Mouse (Mus musculus) adrenal gland, postnatal 14 days (tissue): ENCODE results near the gene Jkamp. TPM values are rescaled to one million over a fixed set of nuclear protein-coding genes. Genes with fewer than 3 reads are reported as not detected.
"Not testable (repeated sequence)": the region's sequence is repeated elsewhere in the genome, so short reads cannot be mapped to it uniquely, and the experiment has no call there.

Experiments used
- DNase-seq: peaks from one replicate; pipeline ENCODE4 v3.0.0; 2021; ENCODE audit warnings: mixed read lengths
- long read RNA-seq, 2 experiments: library from polyadenylated mRNA; stranded (forward); transcript quantifications; one replicate each; pipeline ENCODE4 v2.0.0; 2021
- total RNA-seq: library from RNA; stranded (reverse); gene quantifications from 2 replicates; pipeline ENCODE4 v1.2.3, GENCODE M21; 2021

The Jkamp gene
- 38.3 and 41.0 TPM in 2 replicates for total RNA-seq
- long read RNA-seq, experiment 1, transcript Jkamp-201 (7 exons, 1,292 nt), result major isoform, 76 of 116 reads
- long read RNA-seq, experiment 1, transcript Jkamp-202 (7 exons, 1,874 nt), result minor isoform, 25 of 116 reads
- long read RNA-seq, experiment 1, partial matches to known transcripts, result 1 of 116 reads
- long read RNA-seq, experiment 1, other reads (novel, unspliced or antisense), result 14 of 116 reads
- long read RNA-seq, experiment 2, transcript Jkamp-201 (7 exons, 1,292 nt), result major isoform, 49 of 80 reads
- long read RNA-seq, experiment 2, transcript Jkamp-202 (7 exons, 1,874 nt), result minor isoform, 18 of 80 reads
- long read RNA-seq, experiment 2, partial matches to known transcripts, result 1 of 80 reads
- long read RNA-seq, experiment 2, other reads (novel, unspliced or antisense), result 11 of 80 reads

DNA sequence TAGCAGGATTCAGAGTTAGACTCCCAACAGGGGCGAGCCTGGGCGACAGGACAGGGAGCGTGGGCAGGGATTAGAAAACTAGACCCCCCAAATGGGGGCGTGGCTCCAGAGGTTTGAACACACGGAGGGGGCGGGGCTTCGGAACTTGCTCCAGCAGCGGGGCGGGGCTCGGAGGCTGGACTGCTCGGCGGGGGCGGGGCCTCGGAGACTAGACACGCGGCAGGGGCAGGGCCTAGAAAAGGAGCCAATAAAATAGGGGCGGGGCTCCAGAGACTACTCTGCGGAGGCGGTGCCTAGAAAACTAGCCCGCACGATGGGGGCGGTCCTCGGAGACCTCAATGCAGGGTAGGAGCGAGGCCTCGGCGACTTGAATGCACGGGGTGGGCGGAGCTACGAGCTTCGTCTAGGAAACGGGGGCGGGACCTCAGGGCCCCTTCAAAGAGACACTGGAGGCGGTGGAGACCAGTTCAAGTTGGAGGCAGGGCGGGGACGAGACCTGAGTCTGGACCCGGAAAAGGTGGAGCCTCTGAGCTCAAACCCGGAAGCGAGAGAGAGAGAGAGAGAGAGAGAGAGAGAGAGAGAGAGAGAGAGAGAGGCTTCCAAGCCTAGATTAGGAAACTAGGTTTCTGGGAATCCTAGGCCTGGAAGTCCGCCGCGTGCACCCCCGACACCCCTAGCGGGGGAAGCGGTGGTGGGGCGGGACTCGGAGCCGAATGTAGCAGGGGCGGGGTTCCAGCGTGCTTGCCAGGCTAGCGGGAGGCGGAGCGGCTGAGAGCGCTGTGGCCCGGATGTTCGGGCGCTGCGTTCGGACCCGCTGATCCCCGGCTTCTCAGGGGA is at the start of gene Jkamp, which contains the start of gene L3hypdh:
Gene Jkamp (plus strand): TSS at position 261 of the 837 bp plus-strand sequence.
Gene L3hypdh (minus strand): TSS at position 111 of the 837 bp plus-strand sequence.
- DNase-seq, result peak; percentile 100

- no peak for DNase-seq
Measured at GRCm38 (mm10) chr12:72036097-72036661, 49.2 kb upstream of the Jkamp start.

DNA sequence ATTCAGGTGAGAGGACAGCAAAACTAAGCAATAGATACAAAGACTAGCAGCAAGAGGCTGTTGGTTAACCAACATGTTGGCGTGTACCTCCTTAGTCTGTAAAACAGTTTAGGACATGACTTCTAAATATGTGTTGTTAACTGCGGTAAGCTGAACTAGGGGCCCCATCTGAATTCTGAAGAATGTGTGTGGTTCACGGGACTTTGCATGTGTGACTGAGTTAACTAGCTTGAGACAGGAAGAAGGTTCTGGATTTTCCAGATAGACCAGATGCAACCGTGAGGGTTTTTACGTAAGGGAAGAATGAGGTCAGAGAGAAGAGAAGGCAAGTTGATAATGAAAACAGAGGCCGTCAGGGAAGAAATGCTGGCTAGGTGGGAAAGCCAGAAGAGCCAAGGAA is 48.3 kb upstream of the Jkamp start:
- DNase-seq, result no peak

DNA sequence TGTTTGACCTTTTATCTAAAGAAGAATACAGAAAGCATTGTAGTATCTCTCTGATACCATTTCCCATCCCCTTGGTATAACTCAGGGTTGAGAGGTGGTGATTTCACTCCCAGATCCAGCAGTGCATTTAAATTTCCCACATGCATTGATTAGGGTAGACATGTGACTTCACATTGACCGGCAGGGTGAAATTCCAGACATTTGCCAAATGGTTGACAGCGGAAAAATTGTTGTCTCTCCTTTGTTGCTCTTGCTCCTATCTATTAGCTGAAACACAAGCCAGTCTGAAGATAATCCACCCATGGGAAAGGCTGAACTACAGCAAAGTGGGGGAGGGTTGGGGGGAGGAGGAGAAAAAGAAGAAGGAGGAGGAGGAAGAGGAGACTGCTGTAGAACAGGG is 46.5 kb upstream of the Jkamp start:
- DNase-seq, result no peak

DNA sequence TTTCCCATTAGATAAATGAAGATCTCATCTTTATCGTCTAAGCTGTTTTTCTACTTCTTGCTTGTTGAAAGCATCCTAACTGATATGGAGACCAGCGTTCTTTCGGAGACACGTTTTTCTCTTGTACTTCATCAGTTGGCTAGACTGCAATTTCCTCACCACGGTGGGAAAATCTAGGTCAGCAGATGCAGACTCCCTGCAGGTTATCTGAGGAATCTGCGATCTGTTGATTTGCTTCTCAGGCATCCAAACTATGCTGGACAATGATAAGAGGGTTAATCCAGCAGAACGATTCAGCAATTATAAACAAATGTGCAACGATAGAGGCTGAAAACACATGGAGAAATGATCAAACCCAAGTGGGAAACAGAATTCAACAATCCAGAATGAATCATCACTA is 45.9 kb upstream of the Jkamp start:
- DNase-seq, result no peak

DNA sequence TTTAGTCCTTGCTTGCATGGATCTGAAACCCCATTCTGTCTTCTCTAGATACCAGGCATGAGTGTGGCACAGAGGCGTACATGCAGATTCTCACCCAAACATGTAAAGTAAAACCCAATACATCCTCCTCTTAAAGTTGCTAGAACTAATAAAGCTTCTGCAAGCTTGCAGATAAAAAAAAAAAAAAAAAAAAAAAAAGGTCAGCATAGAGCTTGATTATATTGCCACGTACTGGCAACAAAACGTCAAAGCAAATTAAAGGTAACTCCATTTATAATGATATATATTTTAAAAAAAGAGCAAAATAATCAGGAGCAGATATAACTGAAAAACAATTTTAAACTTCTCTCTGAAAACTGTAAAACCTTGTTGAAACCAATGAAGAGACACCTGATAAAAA is 44.2 kb upstream of the Jkamp start:
- no peak for DNase-seq

DNA sequence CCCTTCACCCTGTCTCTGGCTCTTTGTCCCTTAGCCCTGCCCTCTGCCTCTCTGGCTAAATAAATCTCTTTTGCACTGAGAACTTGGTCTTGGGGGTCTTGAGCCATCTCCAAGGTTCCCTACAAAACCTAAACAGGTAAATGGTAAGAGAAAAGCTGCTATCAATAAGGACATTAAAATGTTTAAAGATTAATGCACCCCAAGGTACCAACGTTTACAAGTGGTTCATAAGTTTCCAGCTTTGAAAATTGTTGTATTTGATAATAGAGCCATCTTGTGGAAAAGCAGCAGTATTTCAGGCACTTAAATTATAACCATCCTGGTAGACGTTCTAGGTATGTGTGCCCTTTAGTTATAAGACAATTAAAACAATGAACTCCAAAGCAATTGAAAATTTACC is 37.9 kb upstream of the Jkamp start:
- no peak for DNase-seq

DNA sequence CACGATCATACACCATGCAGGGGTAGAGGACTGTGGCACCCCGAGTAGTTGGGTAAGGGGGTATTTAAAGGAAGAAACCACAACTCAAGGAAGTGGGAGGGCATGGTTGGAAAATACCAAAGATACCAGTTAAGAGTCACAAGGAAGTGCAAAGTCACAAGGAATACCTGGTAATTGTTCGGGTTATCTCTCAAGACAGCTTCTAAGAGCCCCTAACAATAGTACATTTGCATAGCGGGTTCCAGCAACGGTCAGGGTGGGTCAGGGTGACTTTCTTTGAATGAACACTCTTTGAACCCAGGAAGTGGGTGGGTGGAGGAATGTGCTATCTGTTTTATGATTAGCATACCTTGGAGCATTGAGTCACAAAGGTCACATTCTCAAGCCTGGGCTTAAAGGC is 35.2 kb upstream of the Jkamp start:
- DNase-seq, result not testable (repeated sequence)

- no peak for DNase-seq
Measured at GRCm38 (mm10) chr12:72050821-72051220, 34.6 kb upstream of the Jkamp start.

DNA sequence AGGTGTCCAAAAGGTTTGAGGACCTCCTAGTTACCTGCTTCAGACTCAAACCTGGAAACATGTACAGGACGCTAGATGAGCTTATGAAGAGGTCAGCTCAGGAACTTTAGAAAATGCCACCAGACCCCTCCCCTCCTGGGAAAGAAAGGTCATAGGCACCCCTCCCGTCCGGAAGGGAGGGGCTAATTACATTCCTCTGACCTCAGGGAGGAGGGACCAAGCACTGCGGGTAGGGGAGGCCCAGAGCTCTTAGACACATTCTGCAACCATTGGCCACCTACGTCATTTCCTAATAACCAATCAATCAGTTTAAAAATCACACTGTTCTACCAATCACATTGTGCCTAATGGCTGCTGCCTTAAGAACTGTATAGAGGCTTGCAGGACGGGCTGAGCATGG is 32.8 kb upstream of the Jkamp start:
- no peak for DNase-seq

GRCm38 (mm10) chr12:72053303-72053702 is 32.1 kb upstream of the Jkamp start:
- peak; percentile 35 for DNase-seq

- DNase-seq, result no peak
Measured at GRCm38 (mm10) chr12:72053851-72054250, 31.5 kb upstream of the Jkamp start.

DNA sequence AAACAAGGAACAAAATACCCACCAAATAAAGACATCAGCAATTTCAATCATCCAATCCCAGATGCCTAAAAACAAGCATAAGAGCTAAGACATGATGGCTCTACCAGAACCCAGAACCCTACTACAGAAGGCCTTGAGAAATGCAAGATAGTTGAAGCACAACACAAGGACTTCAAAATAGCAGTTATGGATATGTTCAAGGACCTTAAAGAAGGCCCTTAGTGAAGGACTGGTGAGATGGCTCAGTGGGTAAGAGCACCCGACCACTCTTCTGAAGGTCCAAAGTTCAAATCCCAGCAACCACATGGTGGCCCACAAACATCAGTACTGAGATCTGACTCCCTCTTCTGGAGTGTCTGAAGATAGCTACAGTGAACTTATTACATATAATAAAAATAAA is 27.6 kb upstream of the Jkamp start:
- DNase-seq, result no peak

DNA sequence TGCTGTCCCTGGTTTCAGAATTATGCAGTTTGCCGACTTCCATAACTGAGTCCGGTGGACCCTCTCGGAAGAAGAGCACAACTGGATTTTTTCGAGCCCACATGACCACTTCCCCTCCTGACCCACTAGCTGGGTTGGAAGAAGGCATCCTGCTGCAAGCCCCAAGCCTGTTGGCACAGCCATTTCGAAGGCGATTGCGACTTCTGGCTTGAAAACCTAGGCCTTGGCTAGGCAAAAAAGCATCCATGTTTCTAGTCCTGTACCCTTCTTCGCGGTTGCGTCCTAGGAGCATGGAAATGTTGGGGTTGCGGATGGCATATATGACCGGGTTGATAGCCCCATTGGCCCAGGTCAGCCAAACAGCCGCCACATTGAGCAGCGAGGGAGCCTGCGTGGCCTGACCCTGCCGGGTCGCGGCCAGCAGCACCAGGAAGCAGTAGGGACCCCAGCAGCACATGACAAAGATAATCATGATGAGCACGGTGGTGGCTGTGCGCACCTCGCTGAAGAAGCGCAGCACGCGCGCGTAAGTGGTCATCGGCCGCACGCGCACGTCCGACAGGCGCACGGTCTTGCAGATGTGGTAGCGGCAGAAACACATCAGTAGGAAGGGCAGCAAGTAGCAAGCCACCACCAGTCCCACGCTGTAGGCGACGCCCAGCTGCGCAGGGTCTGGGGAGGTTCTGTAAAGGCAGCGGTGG is 15.6 kb upstream of the Jkamp start:
- no peak for DNase-seq

DNA sequence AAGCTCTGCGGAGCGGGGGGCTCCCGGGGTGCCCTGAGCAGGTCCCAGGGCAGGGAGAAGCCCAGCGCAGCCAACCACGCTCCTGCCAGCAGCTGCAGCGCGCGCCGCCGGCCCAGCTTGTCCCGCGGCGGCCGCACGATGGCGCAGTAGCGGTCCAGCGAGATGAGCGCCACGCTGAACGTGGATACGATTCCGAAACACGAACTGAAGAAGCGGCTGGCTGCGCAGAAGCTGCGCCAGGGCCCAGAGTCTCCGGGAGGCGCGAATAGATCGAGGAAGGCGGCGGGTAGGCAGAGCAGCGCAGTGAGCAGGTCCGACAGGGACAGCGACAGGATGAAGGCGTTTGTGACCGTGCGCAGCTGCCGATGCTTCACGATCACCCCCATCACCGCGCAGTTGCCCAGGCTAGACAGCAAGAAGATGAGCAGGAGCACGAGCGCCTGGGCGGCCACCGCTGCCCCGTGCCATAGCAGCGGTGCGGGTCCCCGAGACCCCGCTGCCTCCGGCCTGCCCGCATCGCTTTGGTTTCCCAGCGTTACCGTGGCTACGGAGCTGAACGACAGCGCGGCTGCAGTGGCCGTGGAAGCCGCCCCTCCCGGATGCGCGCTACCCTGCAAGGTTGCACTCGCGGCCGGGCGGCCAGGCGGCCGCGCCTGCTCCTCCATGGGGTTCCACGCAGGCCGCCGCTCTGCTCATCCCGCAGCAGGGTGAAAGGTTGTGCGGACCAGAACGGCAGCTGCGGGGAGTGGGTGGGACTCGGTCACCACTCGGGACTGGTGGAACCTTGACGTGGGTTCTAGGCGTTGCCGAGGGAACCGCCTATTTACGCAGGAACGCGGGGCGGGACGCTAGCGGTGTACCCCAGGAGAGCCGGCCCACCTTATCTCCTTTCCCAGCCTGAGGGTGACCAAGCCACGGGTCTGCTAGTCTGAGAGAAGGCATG is 14.8 kb upstream of the Jkamp start, which contains the start of gene Gpr135:
Gene Gpr135 (minus strand): TSS at position 799 of the 943 bp plus-strand sequence.
- DNase-seq, result peak; percentile 90

DNA sequence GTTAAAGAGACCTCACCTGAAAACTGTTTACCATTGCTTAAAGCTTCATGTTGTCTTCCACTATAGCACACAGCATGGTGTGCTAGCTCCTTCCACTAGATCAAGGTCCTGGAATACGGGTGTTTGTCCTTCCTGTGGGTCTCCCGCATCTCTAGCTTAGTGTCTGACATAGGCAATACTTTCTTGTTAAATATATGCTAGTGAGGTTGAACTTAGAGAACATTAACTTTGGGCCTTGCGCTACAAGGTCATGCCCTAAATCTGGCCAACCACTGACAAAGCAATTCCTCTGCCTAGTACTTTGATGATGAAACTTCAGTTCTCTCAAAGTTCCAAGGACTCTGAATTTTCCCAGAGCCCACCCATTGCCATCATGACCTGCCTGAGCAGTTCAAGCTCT is 7.1 kb upstream of the Jkamp start:
- DNase-seq, result peak; percentile 20

DNA sequence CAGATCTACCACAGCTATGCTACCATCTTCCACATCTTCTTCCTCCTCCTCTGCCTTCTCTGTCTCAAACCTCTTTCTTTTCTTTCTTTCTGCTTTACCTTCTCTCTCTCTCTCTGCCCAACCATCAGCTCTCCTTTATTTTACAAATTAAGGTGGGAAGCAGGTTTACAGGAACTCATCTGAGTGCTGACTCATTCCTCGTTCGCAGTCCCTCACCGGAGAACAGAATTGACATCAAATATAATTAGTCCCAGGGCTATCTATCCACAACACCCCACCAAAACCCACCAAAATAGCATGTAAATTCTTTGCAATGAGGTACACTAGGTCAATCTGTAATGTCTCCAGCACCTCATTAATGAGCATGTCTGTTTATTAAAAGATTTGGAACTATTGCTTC is 3.4 kb upstream of the Jkamp start:
- no peak for DNase-seq

- peak; percentile 69 for DNase-seq
Measured at GRCm38 (mm10) chr12:72082370-72082769, 3.0 kb upstream of the Jkamp start.

DNA sequence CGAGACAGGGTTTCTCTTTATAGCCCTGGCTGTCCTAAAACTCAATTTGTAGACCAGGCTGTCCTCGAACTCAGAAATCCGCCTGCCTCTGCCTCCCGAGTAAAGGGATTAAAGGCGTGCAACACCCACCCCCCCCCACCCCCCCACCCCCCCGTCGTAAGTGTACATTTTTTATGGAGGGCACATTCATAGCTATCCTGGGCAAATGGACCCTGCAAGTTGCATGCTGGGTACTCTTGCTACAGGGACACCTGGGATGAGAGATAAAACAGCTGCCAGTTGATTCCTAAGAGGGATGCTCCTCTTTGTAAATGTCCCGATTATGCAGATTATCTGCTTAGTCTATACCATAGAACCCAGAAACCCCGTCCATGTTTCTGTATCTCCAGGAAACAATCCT is 2.1 kb upstream of the Jkamp start:
- DNase-seq, result no peak

- DNase-seq, result peak; percentile 74
Measured at GRCm38 (mm10) chr12:72084261-72085023, 947 bp upstream of the Jkamp start.

DNA sequence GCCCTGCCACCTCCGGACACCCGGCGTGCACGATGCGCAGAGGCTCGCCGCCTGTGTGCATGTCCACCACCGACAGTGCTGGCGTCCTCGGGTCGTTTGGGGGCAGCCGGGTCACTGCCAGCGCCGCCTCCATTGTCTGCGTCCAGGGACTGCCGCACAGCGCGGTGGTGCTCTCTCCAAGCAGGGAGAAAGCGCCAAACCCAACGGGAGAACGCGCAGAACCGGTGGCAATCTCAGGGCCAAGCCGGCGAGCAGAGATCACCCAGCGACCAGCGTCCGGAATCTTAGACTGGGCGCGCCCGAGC is 413 bp upstream of the Jkamp start:
- DNase-seq, result no peak
